Mouse (Mus musculus): ENCODE measurements around the gene Spint4. TPM values are rescaled to one million over a fixed set of nuclear protein-coding genes. Genes with fewer than 3 reads are reported as not detected.
"Not testable (repeated sequence)": the region's sequence is repeated elsewhere in the genome, so short reads cannot be mapped to it uniquely, and the experiment has no call there.

Gene Spint4
- total RNA-seq (2021), result not detected
- long read RNA-seq, experiment 1, result 0 reads
- long read RNA-seq, experiment 2, result 0 reads

DNA sequence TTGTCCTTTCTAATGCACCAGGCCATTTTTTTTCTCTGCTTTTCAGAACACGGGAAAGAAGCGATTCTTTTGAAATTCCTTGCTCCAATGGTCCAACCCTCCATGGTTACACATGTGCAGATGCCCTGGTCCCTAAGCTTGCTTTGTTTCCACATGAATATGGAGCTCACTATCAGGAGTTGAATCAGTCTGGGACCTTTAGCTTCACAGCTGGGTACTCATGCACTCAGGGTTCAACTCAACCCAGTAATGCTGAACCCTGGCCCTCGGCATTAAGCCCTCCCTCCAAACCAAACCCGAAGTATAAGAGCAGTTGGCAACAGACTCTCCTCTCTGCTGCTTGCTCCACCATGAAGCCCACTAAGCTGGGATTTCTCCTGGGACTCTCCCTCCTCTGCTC lies at the start of gene Spint4:
Spint4 (plus strand) TSS at position 301 of the 400 bp plus-strand sequence.
- no peak for DNase-seq

DNA sequence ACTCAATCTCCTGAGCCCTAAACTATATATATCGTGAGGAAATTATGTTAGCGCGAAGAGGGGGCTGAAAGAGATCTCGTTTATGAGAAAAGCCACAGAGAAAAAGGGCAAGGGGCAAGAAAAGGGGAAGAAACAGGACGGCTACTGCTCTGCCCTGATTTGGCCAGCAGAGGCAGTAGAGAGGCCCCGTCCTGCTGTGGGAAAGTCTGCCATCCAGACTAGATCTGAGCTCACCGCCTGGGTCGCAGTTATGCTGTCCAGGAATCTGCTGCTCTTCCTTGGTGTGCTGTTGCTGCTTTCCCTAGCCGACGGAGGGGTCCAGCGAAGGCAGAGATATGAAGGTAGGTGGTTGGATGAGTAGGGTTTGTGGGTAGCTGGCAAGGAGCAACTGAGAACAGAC lies 42.4 kb upstream of the Spint4 start, which contains the start of gene Wfdc10:
Wfdc10 (plus strand) TSS at position 189 of the 400 bp plus-strand sequence.
- peak; percentile 49 to 65 for DNase-seq

DNA sequence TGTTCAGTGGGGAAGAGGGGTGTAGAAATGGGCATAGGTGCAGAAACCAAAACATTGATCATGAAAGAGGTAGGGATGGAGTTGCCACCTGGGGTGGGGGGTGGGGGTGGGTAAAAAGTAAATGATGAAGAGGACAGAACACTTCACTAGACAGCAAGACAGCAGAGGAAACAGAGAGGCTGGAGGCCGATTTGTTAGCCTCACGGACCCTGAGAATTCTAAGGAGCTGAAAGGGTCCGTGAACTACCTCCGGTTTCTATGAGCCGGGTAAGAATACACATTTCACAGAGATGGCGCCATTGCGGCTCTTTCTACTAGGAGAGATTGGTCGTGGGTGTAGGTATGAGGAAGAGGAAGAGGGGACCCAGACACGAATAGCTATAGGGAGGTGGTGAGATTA lies 41.8 kb upstream of the Spint4 start, which contains the start of gene Wfdc9:
Wfdc9 (minus strand) TSS at position 101 of the 400 bp plus-strand sequence.
- no peak for DNase-seq

DNA sequence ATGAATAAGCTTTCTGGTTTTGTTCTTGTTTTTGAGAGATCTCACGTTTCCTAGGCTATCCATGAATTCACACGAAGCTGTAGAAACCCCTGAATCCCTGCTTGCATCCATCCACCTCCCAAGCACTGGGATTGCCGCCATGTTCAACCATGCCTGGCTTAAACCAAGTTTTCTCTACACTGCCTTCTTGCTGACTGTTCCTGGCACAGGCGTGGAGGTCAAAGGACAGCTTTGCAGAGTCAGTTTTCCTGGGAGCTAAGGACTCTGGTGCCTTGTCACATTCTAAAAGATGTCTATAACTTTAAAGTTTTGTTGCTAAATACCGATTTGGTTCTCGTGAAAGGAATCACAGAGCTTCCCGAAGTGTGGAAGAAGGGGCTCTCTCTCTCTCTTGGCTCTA lies 33.5 kb upstream of the Spint4 start:
- DNase-seq, result no peak

DNA sequence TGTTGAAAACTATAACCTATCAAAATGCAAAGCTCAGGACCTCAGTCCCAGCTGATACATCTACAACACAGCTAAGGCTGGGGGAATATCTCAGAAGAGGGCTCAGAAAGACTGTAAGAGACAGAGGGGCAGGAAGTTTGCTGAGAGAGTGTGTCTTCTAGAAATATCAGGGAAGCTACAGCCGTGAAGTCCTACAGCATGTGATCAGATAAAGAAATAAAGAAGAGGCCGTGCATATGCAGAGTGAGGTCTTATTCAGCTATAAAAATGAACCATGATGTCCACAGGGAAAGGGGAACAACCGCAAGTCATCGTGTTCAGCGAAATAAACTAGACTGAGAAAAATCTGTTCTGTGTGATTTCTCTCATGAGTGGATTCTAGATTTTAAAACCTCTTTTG lies 28.0 kb upstream of the Spint4 start:
- no peak for DNase-seq

DNA sequence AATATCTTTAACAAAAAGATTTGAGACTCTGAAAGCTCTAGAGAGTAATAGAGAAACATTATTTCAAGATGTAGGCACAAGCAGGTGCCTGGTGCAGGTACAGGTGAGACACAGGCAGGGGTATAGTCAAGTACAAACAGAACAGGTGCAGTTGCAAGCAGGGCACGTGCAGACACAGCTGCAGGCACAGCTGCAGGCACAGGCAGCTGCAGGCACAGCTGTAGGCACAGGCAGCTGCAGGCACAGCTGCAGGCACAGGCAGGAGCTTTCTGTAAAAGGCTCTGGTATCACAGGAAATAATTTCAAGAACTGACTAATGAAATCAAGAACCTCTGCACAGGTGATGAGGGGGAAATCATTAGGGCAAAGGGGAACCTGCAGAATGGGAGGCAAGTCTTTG lies 27.4 kb upstream of the Spint4 start:
- no peak for DNase-seq

DNA sequence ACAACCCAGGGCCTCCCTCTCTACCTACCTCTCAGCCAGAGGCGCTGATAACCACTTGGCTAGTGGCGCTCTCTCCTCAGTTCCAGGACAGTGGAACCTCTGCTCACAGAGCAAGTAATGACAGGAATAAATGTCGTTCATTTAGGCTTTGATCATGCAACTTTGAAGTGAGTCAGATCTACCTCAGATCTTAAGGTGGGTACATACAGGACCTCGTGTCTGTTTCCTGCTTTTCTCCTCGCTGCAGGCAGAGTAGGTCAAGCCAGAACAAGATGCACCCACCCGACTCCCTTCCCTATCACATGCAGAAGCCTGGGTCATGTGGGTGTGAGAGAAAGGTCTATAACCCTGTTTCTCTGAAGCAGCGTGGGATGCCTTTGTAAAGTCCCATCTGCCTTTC lies 24.3 kb upstream of the Spint4 start, which contains the start of gene Wfdc11:
Wfdc11 (minus strand) TSS at position 101 of the 400 bp plus-strand sequence.
- no peak for DNase-seq

DNA sequence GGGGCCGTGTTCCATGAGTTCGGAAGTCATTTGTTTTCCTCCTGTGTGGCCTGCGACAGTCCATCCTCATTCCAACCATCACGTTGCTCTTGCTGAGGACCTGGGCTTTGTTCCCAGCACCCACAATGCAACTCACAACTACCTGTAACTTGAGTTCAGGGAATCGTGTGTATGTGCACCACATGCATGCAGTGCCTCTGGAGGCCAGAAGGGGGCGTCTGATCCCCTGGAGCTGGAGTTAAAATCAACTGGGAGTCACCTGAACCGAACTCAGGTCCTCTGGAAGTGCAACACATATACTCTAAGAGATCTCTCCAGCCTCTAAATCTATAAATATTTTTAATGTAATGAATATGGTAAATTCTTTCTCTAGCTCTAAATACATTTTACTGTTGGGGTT lies 22.2 kb upstream of the Spint4 start:
- DNase-seq, result no peak

DNA sequence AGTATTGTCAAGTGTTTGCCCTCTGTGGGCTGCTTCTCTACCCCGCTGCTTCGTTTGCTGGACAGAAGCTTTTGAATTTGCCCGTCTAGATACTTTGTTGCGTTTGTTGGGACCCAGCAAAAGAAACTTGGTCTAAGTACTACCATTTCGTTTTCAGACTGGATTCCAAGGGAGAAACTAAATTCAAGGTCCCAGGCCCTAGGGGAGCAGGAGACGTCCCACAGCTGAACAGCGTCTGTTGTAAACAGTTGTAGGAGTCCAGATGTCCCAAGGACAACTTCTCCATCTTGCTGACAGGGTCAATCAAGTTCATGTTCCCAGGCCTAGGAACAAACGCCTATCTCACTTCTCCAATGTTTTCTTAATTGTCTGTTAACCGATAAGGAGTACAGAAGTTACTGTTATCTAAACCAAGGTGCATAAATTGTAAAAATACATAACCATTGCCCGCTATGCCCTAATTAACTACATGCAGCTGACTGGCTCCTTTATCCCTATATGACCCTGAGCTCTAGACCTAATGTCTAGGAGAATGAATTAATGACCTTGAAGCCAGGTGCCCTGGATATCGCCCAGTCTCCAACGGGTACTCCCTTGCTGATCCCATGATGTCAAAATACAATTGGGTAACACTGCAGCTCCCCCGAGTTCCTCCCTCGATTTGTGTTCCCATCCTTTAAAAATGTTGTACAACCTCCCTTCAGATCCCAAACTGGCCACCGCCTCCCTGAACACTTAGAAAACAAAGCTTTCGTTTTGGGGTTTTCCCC lies 21.2 kb upstream of the Spint4 start:
- DNase-seq, result no peak

DNA sequence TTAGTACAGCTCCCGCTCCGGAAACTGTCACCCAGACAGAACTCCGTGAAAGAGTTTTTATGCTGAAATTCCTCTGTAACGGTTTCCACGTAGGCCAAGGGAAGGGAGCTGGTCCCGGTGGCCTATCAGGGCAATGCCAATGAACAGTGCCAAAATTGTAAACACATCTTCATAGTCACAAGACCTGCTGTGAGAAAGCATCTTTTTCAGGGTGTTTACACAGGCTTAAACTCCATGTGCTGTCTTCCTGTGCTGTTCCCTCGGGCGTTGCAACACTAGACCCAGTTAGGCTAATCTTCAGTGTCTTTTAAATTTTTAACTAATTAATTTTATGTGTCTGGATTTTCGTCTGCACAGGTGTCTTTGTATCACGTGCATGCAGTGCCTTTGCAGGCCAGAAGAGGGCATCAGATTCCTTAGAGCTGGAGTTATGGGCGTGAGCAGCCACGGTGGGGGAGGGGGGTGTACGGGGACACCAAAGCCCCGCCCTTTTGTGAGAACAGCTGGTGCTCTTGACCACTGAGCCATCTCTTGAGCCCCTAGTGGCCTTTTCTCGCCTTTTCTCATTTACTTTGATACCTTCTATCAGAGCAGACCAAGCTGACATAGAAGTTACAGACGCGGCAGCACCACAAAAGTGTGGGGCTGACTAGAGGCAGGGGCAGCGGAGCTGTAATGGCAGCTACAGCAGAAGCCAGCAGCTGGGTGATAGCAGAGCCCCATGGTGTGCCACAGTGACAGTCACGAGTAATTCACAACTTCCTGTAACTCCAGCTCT lies 19.3 kb upstream of the Spint4 start:
- peak; percentile 69 to 81 for DNase-seq

DNA sequence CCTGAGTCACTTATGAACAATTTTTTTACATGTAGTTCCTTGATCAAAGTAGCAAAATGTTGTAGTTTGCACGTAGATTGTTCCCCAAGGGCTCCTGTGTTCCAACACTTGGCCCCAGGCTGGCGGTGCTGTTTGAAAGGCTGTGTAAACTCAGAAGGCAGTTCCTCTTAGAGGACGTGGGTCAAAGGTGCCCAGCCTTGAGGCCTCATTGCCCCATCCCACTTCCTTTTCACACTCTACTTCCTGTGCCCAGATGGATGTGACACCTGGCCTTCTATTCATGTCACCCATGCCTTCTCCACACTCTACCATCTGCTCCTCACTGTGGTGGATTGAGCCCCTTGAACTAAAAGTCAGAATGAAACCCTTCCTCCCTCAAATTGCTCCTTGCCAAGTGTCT lies 18.4 kb upstream of the Spint4 start:
- peak in 1 of 2 experiments; percentile 11 for DNase-seq

DNA sequence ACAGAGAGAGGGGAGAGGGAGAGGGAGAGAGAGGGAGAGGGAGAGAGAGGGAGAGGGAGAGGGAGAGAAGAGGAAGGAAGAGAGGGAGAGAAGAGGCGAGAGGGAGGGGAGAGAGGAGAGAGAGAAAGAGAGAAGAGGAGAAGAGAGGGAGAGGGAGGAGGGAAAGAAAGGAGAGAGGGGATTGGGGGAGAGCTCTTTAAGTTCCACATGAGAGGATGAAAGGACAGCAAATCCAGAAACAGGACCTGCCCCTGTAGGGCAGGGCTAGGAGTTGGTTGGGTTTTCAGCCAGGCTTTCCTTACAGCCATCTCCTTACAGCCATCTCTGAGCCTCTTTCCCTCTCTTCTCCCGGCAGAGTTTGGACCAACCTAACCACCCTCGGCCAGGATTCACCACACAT lies 13.5 kb upstream of the Spint4 start, which contains the start of gene Wfdc13:
Wfdc13 (plus strand) TSS at position 301 of the 400 bp plus-strand sequence.
- DNase-seq, result no peak

DNA sequence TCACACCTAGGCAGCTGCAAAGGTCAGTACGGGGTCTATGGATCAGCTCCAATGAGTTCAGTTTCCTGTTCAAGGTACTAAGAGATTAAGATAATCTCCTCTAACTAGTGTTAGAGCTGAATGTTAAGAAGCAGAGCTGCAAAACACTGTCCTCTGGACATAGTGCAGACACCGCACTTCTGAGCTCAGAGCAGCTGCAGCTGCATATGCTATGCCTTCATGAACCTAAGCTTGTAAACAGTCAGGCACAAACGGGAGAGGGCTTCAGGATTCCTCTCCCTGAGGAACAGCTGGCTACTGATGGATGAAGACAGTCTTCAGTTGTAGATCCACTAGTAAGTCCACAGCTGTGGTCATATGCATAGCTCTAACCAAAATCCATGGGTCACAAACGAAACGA lies 2.7 kb downstream of the Spint4 start:
- DNase-seq, result no peak

DNA sequence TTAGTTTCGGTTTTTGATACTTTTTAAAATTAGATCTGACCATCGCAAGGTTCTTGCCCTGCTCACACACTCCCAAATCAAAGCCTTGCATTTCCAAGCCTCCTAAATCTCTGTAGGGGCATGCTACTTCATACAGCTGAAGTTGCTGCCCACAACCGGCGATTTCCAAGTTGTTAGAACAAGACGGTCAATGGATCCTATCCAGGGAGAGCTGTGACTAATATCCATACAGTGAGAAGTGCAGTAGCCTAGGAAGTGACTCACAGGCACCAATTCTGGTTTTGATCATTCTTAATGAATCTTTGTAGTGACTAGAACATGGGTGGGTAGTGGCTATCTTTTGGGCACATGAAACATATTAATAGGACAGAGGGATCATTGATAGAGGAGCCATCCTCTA lies 3.5 kb downstream of the Spint4 start:
- no peak for DNase-seq

DNA sequence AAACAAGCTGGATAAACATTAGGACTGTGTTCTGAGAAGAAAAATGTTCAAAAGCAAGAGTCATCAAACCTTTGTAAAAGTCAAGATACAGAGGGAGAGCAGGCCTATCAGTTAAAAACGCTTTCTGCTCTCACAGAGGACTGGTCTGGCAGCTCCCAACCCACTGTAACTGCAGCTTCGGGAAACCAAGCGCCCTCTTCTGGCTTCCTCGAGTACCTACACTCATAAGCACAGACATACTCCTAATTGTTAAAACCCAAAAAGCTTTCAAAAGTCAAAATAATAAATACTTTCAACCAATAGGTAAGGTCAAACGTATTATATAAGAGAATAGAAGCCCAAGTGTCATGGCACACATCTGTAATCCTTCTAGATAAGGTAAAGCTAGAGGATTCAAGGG lies 5.9 kb downstream of the Spint4 start:
- DNase-seq, result no peak

DNA sequence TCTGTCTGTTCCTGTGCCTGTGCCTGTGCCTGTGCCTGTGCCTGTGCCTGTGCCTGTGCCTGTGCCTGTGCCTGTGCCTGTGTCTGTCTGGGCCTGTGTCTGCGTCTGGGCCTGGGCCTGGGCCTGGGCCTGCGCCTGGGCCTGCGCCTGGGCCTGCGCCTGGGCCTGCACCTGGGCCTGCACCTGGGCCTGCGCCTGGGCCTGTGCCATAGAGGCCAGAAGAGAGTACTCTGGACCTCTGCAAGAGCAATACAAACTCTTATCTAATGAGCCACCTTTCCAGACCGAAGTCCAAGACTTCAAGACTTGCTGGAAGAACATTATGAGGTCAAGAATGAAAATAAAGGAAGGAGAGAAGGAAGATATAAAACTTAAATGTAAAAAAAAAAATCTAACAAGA lies 7.0 kb downstream of the Spint4 start:
- no peak for DNase-seq

DNA sequence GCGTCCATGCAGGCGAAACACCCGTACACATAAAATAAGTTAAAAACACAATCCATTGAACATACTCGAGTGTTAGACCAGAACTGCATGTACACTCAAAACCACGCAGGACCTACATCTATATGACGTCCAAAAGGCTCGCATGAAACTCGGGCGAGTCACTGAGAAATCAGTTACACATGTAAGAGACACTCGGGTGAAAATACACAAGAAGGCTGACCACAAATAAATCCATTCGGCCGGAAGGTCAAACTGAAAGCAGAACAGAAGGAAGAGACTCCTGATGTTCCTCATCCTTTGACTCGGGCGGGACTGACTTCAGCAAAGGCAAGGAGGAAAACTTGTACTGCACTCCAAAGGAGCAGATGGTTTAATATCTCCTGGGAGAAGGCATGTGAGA lies 7.7 kb downstream of the Spint4 start:
- no peak for DNase-seq

DNA sequence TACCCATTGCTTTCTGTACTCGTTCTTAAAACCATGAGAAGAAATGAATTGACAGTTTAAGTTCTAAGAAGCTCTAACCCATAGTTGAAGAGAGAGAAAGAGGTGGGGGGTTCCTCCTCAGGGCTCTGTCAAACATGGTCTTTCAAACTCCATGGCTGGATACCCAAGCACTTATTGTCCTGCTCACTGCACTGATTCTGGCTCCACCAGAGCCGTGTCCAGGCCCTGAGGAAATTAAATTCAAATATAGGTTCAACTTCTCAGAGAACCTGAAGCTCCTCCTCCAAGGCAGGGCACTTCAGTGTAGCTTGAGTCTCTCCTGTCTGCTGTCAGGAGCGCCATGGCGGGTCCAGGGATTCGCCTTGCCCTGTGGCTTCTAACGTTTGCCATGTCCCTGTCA lies 16.7 kb downstream of the Spint4 start, which contains the start of gene Spint5:
Spint5 (plus strand) TSS at position 301 of the 400 bp plus-strand sequence.
- no peak for DNase-seq

DNA sequence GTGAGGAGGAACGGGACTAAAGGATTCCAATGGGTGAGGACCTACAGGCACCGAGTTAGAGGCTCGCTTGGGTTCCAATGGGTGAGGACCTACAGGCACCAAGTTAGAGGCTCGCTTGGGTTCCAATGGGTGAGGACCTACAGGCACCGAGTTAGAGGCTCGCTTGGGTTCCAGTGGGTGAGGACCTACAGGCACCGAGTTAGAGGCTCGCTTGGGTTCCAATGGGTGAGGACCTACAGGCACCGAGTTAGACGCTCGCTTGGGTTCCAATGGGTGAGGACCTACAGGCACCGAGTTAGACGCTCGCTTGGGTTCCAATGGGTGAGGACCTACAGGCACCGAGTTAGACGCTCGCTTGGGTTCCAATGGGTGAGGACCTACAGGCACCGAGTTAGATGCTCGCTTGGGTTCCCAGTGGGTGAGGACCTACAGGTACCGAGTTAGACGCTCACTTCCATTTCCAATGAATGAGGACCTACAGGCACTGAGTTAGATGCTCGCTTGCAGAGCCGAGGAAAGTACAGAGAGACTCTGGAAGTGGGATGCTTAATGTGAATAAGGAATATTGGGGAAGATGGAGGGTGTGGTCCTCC lies 18.0 kb downstream of the Spint4 start:
- not testable (repeated sequence) for DNase-seq

DNA sequence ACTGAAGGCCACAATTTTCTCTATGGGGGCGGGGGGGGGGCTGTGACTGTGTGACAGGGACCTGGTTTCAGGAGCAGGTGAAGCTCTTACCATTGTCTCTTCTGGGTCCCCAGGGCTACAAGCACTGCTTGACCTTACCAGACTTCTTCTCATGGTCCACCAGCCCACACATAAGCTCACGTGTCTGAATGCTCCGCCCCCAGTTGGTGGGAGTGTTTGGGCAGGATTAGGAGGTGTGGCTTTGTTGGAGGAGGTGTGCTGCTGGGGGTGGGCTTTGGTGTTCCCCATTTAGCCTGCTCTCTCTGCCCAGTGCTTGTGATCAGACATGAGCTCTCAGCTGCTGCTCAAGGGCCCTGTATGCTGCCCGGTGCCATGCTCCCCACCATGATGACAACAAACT lies 25.0 kb downstream of the Spint4 start:
- no peak for DNase-seq

DNA sequence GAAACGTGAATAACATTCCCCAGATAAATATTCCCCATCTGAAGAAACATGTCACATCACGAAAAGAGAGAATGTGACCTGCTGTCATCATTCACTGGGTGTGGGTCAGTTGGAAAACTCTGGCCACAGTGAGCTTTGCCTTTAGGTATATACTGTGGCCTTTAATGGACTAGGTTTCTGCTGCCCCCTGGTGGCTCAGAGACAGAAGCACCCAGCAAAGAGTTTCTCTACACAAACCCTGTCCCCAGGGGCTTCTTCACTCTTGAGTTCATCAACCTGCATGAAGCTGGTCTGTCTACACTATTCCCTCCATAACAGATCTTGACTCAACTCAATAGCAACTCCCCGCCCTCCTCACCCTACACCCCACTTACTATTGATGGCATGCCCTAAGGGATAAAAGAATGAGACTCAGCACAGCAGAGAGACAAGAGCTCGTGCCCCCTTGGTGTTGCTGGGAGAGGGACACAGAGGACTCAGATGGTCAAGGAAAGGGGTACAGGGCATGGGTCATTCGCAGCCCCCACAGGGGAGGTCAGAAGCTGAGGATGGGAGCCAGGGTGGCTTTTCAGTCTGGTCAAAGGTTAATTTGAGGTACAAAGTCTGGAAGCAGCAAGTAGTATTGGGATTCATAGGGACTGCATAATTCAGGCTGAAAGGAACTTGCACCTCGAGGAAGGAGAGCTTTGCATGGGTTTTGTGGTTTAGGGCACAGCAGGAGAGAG lies 27.8 kb downstream of the Spint4 start:
- DNase-seq, result peak; percentile 74 to 84

DNA sequence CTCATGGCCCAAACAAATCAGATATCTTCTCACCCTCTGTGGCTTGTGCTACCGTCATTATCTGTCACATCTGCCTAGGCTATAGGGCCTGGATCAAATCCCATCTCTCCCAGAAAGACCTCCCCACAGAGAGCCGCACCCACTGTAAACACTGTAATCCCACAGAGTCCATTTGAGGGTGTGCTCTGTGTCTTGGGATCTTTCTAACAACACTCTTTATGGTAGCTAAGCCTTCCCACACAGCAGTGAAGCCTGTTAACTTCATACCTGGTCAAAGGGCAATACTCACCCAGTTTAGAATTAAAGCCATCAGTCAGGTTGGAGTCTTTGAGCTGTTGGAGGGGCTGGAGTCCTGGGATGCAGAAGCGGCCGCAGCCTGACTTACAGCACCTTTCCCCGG lies 33.4 kb downstream of the Spint4 start:
- no peak for DNase-seq
